In the genomic region with DNA sequence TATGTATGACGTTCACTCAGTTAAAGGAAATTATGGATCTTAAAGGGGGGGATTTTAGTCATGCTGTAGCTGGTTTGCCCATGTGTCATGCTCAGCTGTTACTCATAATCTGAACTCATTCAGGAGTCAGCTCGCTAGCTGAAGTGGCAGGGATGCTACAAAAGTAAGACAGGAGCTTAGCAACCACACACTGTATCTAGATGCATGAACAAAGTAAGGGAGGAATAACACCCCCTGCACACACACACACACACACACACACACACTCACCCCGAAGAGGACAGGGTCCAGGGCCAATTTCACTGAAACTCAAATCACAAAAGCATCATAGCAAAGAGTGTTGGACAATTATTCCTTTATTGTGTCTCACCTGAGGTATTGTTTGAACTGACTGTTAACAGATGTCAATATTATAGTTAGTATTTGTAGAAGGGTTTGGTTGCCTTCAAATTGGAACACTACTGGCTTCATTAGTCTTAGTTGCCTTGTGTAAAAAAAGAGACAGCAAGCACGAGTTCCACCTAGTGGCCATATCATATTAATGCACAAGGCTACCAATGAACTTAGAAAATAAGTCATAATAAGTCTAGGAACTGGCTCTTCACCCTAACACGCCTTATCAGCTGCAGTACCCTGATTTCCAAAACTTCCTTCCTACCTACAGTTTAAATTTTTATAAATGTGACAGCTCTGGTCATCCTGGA, we compare ENCODE assay signal across 9 mouse cellular contexts. TPM values are rescaled to one million over a fixed set of nuclear protein-coding genes. Genes with fewer than 3 reads are reported as not detected.
DNase-seq lines count a peak whose midpoint lies in the region; ATAC-seq and TF ChIP-seq lines count a peak whose summit lies in the region.
"Had no signal": no experiment of that assay in that cellular context is flagged by ENCODE, and none has a peak within 500 bp of the region (broad histone marks: within the 10 kb centered on the region; RNA-seq: fewer than 3 reads in every experiment).

No protein-coding gene starts in this region.

- no peaks in the 10 kb centered on the region for H3K4me1 ChIP-seq in kidney, embryonic 14.5 days (ENCODE audit: control insufficient read depth, insufficient read depth, low read length)
- H3K4me1 ChIP-seq in ES-E14 (ENCODE audit: control insufficient read depth in 2 of 2, insufficient read depth in 2 of 2, low read length in 2 of 2, poor library complexity in 1 of 2), result no peaks in the 10 kb centered on the region
- no peaks in the 10 kb centered on the region for H3K4me1 ChIP-seq in neural tube, embryonic 12.5 days
- H3K4me1 ChIP-seq: lung, embryonic 15.5 days had no signal

- peak; percentile 19 for DNase-seq in kidney, postnatal 10 days
- peak; percentile 40 for DNase-seq in ES-E14 (ENCODE audit: low read depth, low spot score)
- peak; percentile 83 for DNase-seq in brain, embryonic 14.5 days (ENCODE audit: low read depth)
- DNase-seq in heart, postnatal 14 days, result peak; percentile 4 to 28
- DNase-seq in thymus, postnatal 10 days (ENCODE audit: low spot score in 2 of 2), result no peak
- no peak for DNase-seq in right cerebral cortex, postnatal 36 days (ENCODE audit: low spot score in 2 of 2)

- no peaks in the 10 kb centered on the region for H3K27me3 ChIP-seq in kidney, embryonic 14.5 days (ENCODE audit: control insufficient read depth, insufficient read depth, low read length)
- no peaks in the 10 kb centered on the region for H3K27me3 ChIP-seq in neural tube, embryonic 12.5 days (replicated peaks)
- H3K27me3 ChIP-seq: lung, embryonic 15.5 days had no signal

- no peak overlapping the region for H3K27ac ChIP-seq in kidney, embryonic 14.5 days (ENCODE audit: low read depth, low read length)
- H3K27ac ChIP-seq in ES-E14 (ENCODE audit: insufficient read depth, low read depth, low read length, poor library complexity, severe bottlenecking), result no peak overlapping the region
- no peak overlapping the region for H3K27ac ChIP-seq in neural tube, embryonic 12.5 days
- H3K27ac ChIP-seq: lung, embryonic 15.5 days had no signal

- TF ChIP-seq POLR2A in brain, embryonic 14.5 days (IDR thresholded peaks at IDR 0.05; ENCODE audit: borderline replicate concordance, extremely low read depth, insufficient read depth, insufficient read length, poor library complexity, severe bottlenecking), result no peak

- no peak overlapping the region for H3K4me2 ChIP-seq in kidney, embryonic 14.5 days (replicated peaks; ENCODE audit: low read depth, low read length)
- no peak overlapping the region for H3K4me2 ChIP-seq in neural tube, embryonic 12.5 days (replicated peaks)
- H3K4me2 ChIP-seq: lung, embryonic 15.5 days had no signal

- ATAC-seq in kidney, embryonic 14.5 days (ENCODE audit: low FRiP score, low TSS enrichment), result no peak
- peak; percentile 44; the same call in 1 of the 2 replicates for ATAC-seq in neural tube, embryonic 12.5 days (ENCODE audit: low FRiP score, low read depth)

- H3K9me3 ChIP-seq in kidney, embryonic 14.5 days (ENCODE audit: control insufficient read depth, low read length), result no peaks in the 10 kb centered on the region
- no peaks in the 10 kb centered on the region for H3K9me3 ChIP-seq in ES-E14 (ENCODE audit: control insufficient read depth, insufficient read depth, low read depth, low read length)
- H3K9me3 ChIP-seq in neural tube, embryonic 12.5 days, result no peaks in the 10 kb centered on the region
- H3K9me3 ChIP-seq: lung, embryonic 15.5 days had no signal

- in situ Hi-C loops in ES-E14 (cut with MboI; ENCODE audit: low sequenced_read_pairs in 2 of 2, unreplicated experiment in 2 of 2), result loop anchor here (25.0 kb wide), 1 partner anchor 723 kb away; no protein-coding TSS in a partner anchor

- H3K9ac ChIP-seq in kidney, embryonic 14.5 days (ENCODE audit: low read depth, low read length), result no peak overlapping the region
- no peak overlapping the region for H3K9ac ChIP-seq in ES-E14 (ENCODE audit: insufficient read depth, low read depth, low read length, poor library complexity, severe bottlenecking)
- no peak overlapping the region for H3K9ac ChIP-seq in neural tube, embryonic 12.5 days
- H3K9ac ChIP-seq: lung, embryonic 15.5 days had no signal

- no peaks in the 10 kb centered on the region for H3K36me3 ChIP-seq in kidney, embryonic 14.5 days (ENCODE audit: control insufficient read depth, insufficient read depth, low read length)
- no peaks in the 10 kb centered on the region for H3K36me3 ChIP-seq in ES-E14 (ENCODE audit: control insufficient read depth, insufficient read depth, low read length, poor library complexity, severe bottlenecking)
- H3K36me3 ChIP-seq in neural tube, embryonic 12.5 days, result no peaks in the 10 kb centered on the region
- H3K36me3 ChIP-seq: lung, embryonic 15.5 days had no signal

- intact Hi-C loops in heart, postnatal 14 days (cut with DNase I), result loop anchor here (2.0 to 5.0 kb wide), 3 partner anchors 638 to 718 kb away; no protein-coding TSS in a partner anchor

- peak; percentile 47; the same call in 1 of the 2 replicates for TF ChIP-seq CTCF in brain, embryonic 14.5 days (IDR thresholded peaks at IDR 0.05; ENCODE audit: borderline replicate concordance, extremely low read depth, insufficient read depth, insufficient read length)

- 68% methylated on average over 5 of the region's 5 CpGs for WGBS in kidney, embryonic 14.5 days
- WGBS in neural tube, embryonic 12.5 days, result 66% methylated on average over 5 of the region's 5 CpGs

- H3K4me3 ChIP-seq in kidney, embryonic 14.5 days (ENCODE audit: low read length), result no peak overlapping the region
- no peak overlapping the region for H3K4me3 ChIP-seq in ES-E14 (ENCODE audit: insufficient read depth in 1 of 2, low read depth in 1 of 2, low read length in 2 of 2, poor library complexity in 1 of 2, severe bottlenecking in 1 of 2)
- H3K4me3 ChIP-seq in neural tube, embryonic 12.5 days, result no peak overlapping the region
- H3K4me3 ChIP-seq: lung, embryonic 15.5 days had no signal

TF ChIP-seq in ES-E14, 5 proteins besides CTCF, POLR2A, EP300 and RAD21:
- TF ChIP-seq ZNF384 (IDR thresholded peaks at IDR 0.05; ENCODE audit: low read depth, low read length) (0 out of 2 replicates have a peak, but pooled peaks have one; percentile 16), CHD2 (IDR thresholded peaks at IDR 0.05; ENCODE audit: low read depth, low read length) (no peak), MAFK (IDR thresholded peaks at IDR 0.05; ENCODE audit: insufficient read depth, low read depth, low read length) (no peak), HCFC1 (IDR thresholded peaks at IDR 0.05; ENCODE audit: borderline replicate concordance, insufficient read depth, low read length) (no peak), ZC3H11A (IDR thresholded peaks at IDR 0.05; ENCODE audit: borderline replicate concordance, low read depth, low read length) (peak; percentile 68; the same call in 1 of the 2 replicates)
TF ChIP-seq in ES-E14: peak in this region for 2.

RNA-seq across cellular contexts. Expression of gene Asns, which starts 32.5 kb away (rescaled TPM):
- polyA plus RNA-seq in kidney, embryonic 14.5 days (2014; fragmentation: Nextera tagmentation; extraction: Ambion mirVana), result 31.2 and 34.8 TPM in 2 replicates
- 225 and 241 TPM in 2 replicates for total RNA-seq in ES-E14 (2012; rRNA removed)
- 27.5 and 35.1 TPM in 2 replicates for polyA plus RNA-seq in brain, embryonic 14.5 days (2012; rRNA removed)
- 1 to 10 TPM; 3.5 to 4.9 TPM for total RNA-seq in heart, postnatal 14 days (2021)
- 54.9 and 60.2 TPM in 2 replicates for polyA plus RNA-seq in neural tube, embryonic 12.5 days (2016; fragmentation: Nextera tagmentation; extraction: Ambion mirVana)

Comparison
In these comparisons a context has a peak if more than half of its experiments do, and no peak if none do; other contexts are left out.
1. DNase-seq: peak in kidney, postnatal 10 days (single experiment), ES-E14 (single experiment), brain, embryonic 14.5 days (single experiment) and heart, postnatal 14 days (2 of 2); none in thymus, postnatal 10 days (0 of 2) and right cerebral cortex, postnatal 36 days (0 of 2).